25 mouse cellular contexts compared by ENCODE assay signal in genomic region chr8:121001951-121002350, GRCm38 (mm10).
"Had no signal": no experiment of that assay in that cellular context is flagged by ENCODE, and none has a peak within 500 bp of the region (broad histone marks: within the 10 kb centered on the region; RNA-seq: fewer than 3 reads in every experiment).

No protein-coding gene starts in this region.

- H3K4me2 ChIP-seq: heart, embryonic 12.5 days; hindbrain, embryonic 12.5 days; hindbrain, embryonic 14.5 days; intestine, embryonic 15.5 days; limb, embryonic 12.5 days; liver, embryonic 11.5 days; liver, embryonic 13.5 days had no signal

- DNase-seq: gastrocnemius, adult 2 months; gastrocnemius, postnatal 10 days; gastrocnemius, postnatal 25 days; heart, adult 18-20 months; heart, postnatal 10 days; heart, postnatal 4 days; kidney, adult 11 months; kidney, adult 2 months; kidney, postnatal 10 days; kidney, postnatal 25 days; kidney, postnatal 4 days; liver; liver, embryonic 13.5 days had no signal

- H3K4me3 ChIP-seq: gastrocnemius, adult 2 months; heart, embryonic 10.5 days; heart, embryonic 12.5 days; hindbrain, embryonic 10.5 days; hindbrain, embryonic 12.5 days; intestine, embryonic 15.5 days; layer of hippocampus, adult 2 months; left cerebral cortex, adult 2 months; limb, embryonic 10.5 days; limb, embryonic 12.5 days; liver, embryonic 13.5 days had no signal

- H3K36me3 ChIP-seq: heart, embryonic 10.5 days; heart, embryonic 12.5 days; hindbrain, embryonic 10.5 days; hindbrain, embryonic 12.5 days; intestine, embryonic 15.5 days; limb, embryonic 10.5 days; limb, embryonic 12.5 days; liver, embryonic 13.5 days had no signal

- H3K4me1 ChIP-seq: heart, embryonic 12.5 days; hindbrain, embryonic 12.5 days; liver, embryonic 13.5 days had no signal

- H3K27ac ChIP-seq: gastrocnemius, adult 2 months; heart, embryonic 10.5 days; hindbrain, embryonic 10.5 days; hindbrain, embryonic 12.5 days; hindbrain, postnatal 0 days; layer of hippocampus, adult 2 months; left cerebral cortex, adult 2 months; limb, embryonic 10.5 days; limb, embryonic 12.5 days; liver, embryonic 13.5 days had no signal

- H3K27me3 ChIP-seq: intestine, embryonic 15.5 days; liver, embryonic 13.5 days had no signal

- ATAC-seq: hindbrain, postnatal 0 days had no signal

- H3K9me3 ChIP-seq: heart, embryonic 10.5 days; limb, embryonic 10.5 days; liver, embryonic 13.5 days had no signal

- H3K9ac ChIP-seq: heart, embryonic 12.5 days; hindbrain, embryonic 12.5 days; hindbrain, embryonic 14.5 days; intestine, embryonic 15.5 days; limb, embryonic 12.5 days; liver, embryonic 13.5 days had no signal
